Mouse (Mus musculus): ENCODE results near the gene Armc9.

Gene Armc9

DNA sequence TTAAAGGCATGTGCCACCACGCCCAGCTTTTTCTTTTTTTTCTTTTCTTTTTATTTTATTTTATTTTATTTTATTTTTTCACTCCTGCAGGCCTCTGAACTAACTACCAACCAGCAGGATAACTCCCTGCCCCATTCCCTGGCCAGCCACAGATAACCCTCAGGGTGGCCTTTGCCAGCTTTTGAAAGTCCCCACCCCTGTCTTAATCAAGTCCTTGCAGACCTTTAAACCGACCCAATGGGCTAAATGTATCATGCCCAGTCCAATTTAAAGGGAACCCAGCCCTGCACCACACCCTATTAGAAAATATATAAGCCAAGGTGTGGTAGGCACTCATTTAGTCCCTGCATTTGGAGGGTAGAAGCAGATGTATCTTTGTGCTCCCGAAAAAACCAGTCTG lies 157.7 kb downstream of the Armc9 start:
- DNase-seq (ENCODE audit: low spot score), result no peak

DNA sequence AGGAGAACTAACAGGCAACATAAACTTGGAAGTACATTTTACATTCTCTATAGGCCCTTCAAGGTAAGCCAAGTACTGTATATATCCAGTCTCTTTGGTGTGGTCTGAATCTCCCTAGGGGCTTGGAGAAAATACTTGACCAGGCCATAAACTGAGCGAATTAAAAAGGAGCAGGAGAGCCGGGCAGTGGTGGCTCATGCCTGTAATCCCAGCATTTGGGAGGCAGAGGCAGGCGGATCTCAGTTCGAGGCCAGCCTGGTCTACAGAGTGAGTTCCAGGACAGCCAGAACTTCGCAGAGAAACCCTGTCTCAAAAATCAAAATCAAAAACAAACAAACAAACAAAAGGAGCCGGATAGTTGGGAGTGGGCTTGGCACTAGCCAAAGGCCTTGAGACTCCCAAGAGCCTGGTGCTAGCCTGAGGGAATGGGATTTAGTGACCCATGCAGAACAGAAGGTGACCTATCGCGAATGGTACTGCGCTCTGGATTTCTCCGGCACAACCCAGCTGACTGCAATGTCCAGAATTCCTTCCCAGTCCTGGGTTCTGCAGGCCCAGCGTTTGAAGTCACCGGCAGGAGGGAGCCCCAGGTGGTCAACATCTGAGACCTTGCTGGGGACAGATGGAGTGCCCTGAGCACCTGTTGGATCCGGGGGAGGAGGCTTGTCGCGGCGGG lies 158.7 kb downstream of the Armc9 start:
- no peak for DNase-seq (ENCODE audit: low spot score)

DNA sequence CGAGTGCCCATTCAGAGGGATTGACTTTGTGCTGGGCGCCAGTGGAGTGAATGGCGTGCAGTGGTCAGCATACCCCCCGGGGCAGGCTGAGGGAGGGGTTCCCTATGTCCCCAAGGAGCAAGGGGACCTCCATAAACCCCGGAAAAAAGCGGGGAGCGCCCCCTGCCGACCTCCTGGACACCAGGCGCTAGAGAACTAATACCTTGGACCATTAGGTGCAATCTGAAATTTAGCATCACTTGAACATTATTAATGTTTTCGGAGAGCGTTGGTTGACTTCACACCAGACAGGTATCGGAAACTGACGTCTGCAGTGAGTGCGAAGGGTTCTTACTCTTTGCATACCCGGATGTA lies 159.2 kb downstream of the Armc9 start:
- no peak for DNase-seq (ENCODE audit: low spot score)

DNA sequence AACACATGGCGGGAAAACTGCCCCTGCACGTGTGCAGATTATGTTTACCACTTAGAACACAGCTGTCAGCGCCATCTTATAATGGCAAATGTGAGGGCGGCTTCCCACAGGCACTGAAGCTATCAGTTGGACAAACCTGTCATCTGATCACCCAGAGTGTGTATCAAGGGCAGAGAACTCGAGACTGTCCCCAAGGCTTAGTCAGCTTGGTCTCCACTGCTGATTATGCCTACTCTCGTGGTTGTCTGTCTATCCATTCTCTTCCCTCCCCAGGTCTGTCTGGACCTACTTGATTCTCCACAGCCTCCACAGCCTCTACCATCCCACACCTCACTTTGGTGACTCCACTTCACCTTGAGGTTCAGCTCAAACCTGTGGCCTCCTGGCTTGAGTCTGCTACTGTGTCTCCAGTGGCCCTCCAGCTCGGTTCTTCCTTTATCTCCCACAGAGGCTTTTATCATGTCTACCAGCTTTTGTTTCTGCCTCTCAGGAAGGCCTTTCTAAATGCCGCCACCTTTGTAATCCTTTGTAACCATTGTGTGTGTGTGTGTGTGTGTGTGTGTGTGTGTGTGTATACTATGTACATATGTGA lies 166.3 kb downstream of the Armc9 start:
- no peak for DNase-seq (ENCODE audit: low spot score)
